Mouse (Mus musculus): ENCODE measurements at regions not wholly inside any gene's neighbourhood (a gene's known extent, or its start where the extent isn't known, plus 50 kb on each side); places are given as distances from the start of the nearest gene placed in this dataset.

GRCm38 (mm10) chr5:147791121-147791520 lies 65.3 kb upstream of the Flt1 start:
- H3K79me2 ChIP-seq (ENCODE audit: control insufficient read depth, insufficient read depth, low read length, poor library complexity): no peaks in the 10 kb centered on the region
- no peaks in the 10 kb centered on the region for H3K27me3 ChIP-seq (ENCODE audit: control insufficient read depth in 1 of 2, insufficient read depth in 2 of 2, low read length in 2 of 2)
- H3K36me3 ChIP-seq (ENCODE audit: control insufficient read depth in 1 of 2, insufficient read depth in 2 of 2, low read length in 2 of 2): no peaks in the 10 kb centered on the region
- H3K4me3 ChIP-seq (ENCODE audit: control insufficient read depth in 1 of 2, insufficient read depth in 1 of 2, low read depth in 2 of 2, low read length in 2 of 2): no peak overlapping the region
- TF ChIP-seq HCFC1 (IDR thresholded peaks at IDR 0.05; ENCODE audit: low read depth, low read length) (no peak), POLR2AphosphoS2 (IDR thresholded peaks at IDR 0.05; ENCODE audit: low read length) (no peak), CTCF (IDR thresholded peaks at IDR 0.05 in 2 of 3, conservative IDR thresholded peaks at IDR 0.05 in 1 of 3; ENCODE audit: control insufficient read depth in 1 of 3, insufficient read depth in 1 of 3, low read depth in 2 of 3, low read length in 3 of 3, poor library complexity in 1 of 3, severe bottlenecking in 1 of 3) (peak; percentile 27 to 69 (median 36); a peak in 4 of 6 replicates), NELFE (IDR thresholded peaks at IDR 0.05; ENCODE audit: low read depth, low read length) (no peak), ZC3H11A (IDR thresholded peaks at IDR 0.05; ENCODE audit: low read depth, low read length) (peak; percentile 28; the same call in 1 of the 2 replicates), JUND (IDR thresholded peaks at IDR 0.05; ENCODE audit: low read depth, low read length) (no peak), MAX (IDR thresholded peaks at IDR 0.05; ENCODE audit: low read length) (no peak), GABPA (IDR thresholded peaks at IDR 0.05; ENCODE audit: low read depth, low read length) (no peak), POLR2A (IDR thresholded peaks at IDR 0.05; ENCODE audit: control insufficient read depth in 1 of 2, insufficient read depth in 1 of 2, low read depth in 1 of 2, low read length in 2 of 2, poor library complexity in 1 of 2) (no peak), ETS1 (IDR thresholded peaks at IDR 0.05; ENCODE audit: low read depth, low read length) (no peak), SMC3 (IDR thresholded peaks at IDR 0.05; ENCODE audit: low read depth, low read length) (peak; percentile 44), RAD21 (IDR thresholded peaks at IDR 0.05; ENCODE audit: low read depth, low read length) (peak; percentile 37), KAT2A (conservative IDR thresholded peaks at IDR 0.05; ENCODE audit: low read depth, low read length) (no peak)
- H3K9me3 ChIP-seq (replicated peaks; ENCODE audit: insufficient read depth, low read length): no peaks in the 10 kb centered on the region
- H3K4me1 ChIP-seq (ENCODE audit: control insufficient read depth in 1 of 2, insufficient read depth in 2 of 2, low read length in 2 of 2): no peaks in the 10 kb centered on the region
- H3K27ac ChIP-seq (ENCODE audit: control insufficient read depth, low read depth, low read length): no peak overlapping the region
- no peak overlapping the region for H3K9ac ChIP-seq (ENCODE audit: control insufficient read depth, low read depth, low read length, poor library complexity, severe bottlenecking)
- DNase-seq (ENCODE audit: low read depth, low spot score): peak; percentile 29

GRCm38 (mm10) chr5:147788496-147788895 lies 62.7 kb upstream of the Flt1 start:
- no peaks in the 10 kb centered on the region for H3K27me3 ChIP-seq (ENCODE audit: control insufficient read depth in 1 of 2, insufficient read depth in 2 of 2, low read length in 2 of 2)
- DNase-seq (ENCODE audit: low read depth, low spot score): no peak
- H3K9ac ChIP-seq (ENCODE audit: control insufficient read depth, low read depth, low read length, poor library complexity, severe bottlenecking): no peak overlapping the region
- H3K4me1 ChIP-seq (ENCODE audit: control insufficient read depth in 1 of 2, insufficient read depth in 2 of 2, low read length in 2 of 2): no peaks in the 10 kb centered on the region
- no peaks in the 10 kb centered on the region for H3K36me3 ChIP-seq (ENCODE audit: control insufficient read depth in 1 of 2, insufficient read depth in 2 of 2, low read length in 2 of 2)
- TF ChIP-seq GABPA (IDR thresholded peaks at IDR 0.05; ENCODE audit: low read depth, low read length) (no peak), E2F4 (IDR thresholded peaks at IDR 0.05; ENCODE audit: borderline replicate concordance, low read depth, low read length) (no peak), ELF1 (IDR thresholded peaks at IDR 0.05; ENCODE audit: low read depth, low read length) (no peak), MYB (IDR thresholded peaks at IDR 0.05; ENCODE audit: low read depth, low read length) (no peak), JUND (IDR thresholded peaks at IDR 0.05; ENCODE audit: low read depth, low read length) (no peak), BHLHE40 (IDR thresholded peaks at IDR 0.05; ENCODE audit: borderline replicate concordance, low read depth, low read length) (no peak), EP300 (IDR thresholded peaks at IDR 0.05; ENCODE audit: low read depth in 1 of 2, low read length in 2 of 2) (no peak)
- no peaks in the 10 kb centered on the region for H3K79me2 ChIP-seq (ENCODE audit: control insufficient read depth, insufficient read depth, low read length, poor library complexity)
- no peak overlapping the region for H3K27ac ChIP-seq (ENCODE audit: control insufficient read depth, low read depth, low read length)
- H3K9me3 ChIP-seq (replicated peaks; ENCODE audit: insufficient read depth, low read length): no peaks in the 10 kb centered on the region
- H3K4me3 ChIP-seq (ENCODE audit: control insufficient read depth in 1 of 2, insufficient read depth in 1 of 2, low read depth in 2 of 2, low read length in 2 of 2): no peak overlapping the region

Measured in MEL (cell line).